Mouse (Mus musculus): ENCODE results near the gene Lyrm9.

- TF ChIP-seq CTCF (IDR thresholded peaks at IDR 0.05; ENCODE audit: low read depth) = no peak
- TF ChIP-seq EP300 (IDR thresholded peaks at IDR 0.05; ENCODE audit: low read depth) = no peak
Measured at GRCm38 (mm10) chr11:78832117-78832726, 5.8 kb downstream of the Lyrm9 start.
